Mouse (Mus musculus) brain, embryonic 14.5 days (tissue): ENCODE measurements around the gene Brsk2. TPM values are rescaled to one million over a fixed set of nuclear protein-coding genes. Genes with fewer than 3 reads are reported as not detected.

Experiments used
- DNase-seq: peaks from one replicate; pipeline ENCODE4 v3.0.0-alpha.2; 2011; ENCODE audit warnings: low read depth
- CTCF ChIP-seq: fragments of 200-500 bp; IDR thresholded peaks from 2 replicates; pipeline ENCODE4 v1.5.1; 2012; ENCODE audit warnings: inconsistent platforms, mild to moderate bottlenecking, moderate library complexity, borderline replicate concordance; ENCODE audit not compliant: insufficient read depth, insufficient read length; ENCODE audit errors: extremely low read depth
- POLR2A ChIP-seq: fragments of 200-500 bp; IDR thresholded peaks from 2 replicates; pipeline ENCODE4 v1.6.1; 2012; ENCODE audit warnings: mild to moderate bottlenecking, inconsistent platforms, borderline replicate concordance; ENCODE audit not compliant: poor library complexity, insufficient read depth, insufficient read length, severe bottlenecking; ENCODE audit errors: extremely low read depth
- polyA plus RNA-seq: library from polyadenylated mRNA; depleted of rRNA; stranded (reverse); fragments of >200 nt; gene quantifications from 2 replicates; pipeline ENCODE4 v1.2.3, GENCODE M21; 2012; rRNA removed

Gene Brsk2
- polyA plus RNA-seq, 1 experiment, result 184 TPM

DNA sequence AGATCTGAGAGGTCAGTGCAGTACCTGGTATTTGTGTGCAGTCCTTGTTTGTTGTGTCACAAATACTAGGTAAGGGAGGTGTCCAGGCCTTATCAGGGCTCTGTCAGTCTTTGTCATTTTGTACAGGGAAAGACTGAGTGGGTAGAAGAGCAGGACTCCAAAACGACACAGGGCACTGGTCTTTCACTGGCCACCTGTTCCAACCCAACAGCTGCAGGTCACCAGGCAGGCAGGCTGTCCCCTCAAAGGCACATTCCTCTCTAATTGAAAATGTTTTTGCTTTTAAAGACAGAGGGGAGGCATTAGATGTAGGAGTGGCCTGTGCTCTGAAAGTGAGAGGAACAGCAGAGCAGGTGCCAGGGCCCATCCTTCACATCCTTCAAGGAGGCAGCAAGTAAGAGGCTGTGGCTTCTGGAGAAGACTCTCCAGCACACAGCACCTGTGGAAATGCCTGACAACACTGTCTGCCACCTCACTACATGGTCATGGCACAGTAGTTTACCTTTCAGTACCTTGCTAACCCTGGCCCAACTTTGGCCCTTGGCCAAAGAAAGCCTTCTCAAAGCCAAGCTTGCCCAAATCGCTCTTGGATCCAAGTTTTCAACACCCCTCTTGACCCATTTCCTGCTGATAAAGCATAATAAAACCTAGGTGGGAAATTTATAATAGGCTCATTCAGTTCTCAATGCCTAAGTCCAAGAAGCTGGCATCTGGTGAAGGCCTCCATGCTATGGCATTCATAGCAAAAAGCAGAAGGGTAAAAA is 85.7 kb downstream of the Brsk2 start:
- DNase-seq, result no peak
- TF ChIP-seq POLR2A (no peak), CTCF (no peak)

DNA sequence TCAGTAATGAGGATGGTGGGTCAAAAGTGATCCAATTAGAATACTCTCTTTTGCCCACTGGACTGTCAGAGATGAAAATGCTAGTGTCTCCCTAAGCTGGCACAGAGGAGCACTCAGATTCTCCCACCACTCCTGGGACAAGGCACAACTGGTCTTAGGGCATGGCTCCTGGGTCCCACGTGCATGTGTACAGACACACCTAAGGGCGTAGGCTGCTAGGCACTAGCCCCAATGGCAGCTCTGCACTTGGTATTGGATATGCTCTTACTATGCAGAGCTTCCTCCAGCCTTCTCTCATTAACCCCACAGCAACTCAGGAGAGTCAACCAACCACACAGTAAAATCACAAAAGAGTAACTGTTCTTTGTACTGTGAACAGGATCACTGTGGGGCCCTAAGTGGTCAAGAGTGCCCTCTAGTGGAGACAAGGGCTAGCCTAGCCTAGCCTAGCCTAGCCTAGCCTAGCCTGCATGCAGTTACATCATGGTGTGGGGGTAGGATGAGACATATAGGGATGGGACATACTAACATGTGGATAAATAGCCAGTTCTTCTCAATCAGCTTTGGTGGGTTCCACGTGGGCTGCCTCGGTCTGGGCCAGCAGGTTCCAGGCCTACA is 88.1 kb downstream of the Brsk2 start:
- TF ChIP-seq POLR2A (no peak), CTCF (peak; percentile 61; the same call in 1 of the 2 replicates)

DNA sequence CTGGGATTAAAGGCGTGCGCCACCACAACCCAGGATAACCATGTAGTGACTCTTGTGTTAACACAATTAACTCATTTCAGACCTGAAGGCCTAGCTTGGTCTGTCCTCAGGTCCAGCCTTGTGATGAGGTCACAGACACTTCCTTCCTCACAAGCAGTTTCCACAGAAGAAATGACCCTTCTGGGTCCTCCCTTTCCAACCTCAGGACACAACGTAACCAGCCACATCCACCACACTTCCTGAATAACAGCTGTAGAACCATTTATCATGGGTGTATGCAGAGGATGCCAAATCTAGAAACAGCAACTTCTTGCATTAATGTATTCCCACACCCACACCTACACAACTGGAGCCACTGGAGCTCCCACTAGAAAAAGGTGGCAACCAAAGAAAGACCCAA is 91.2 kb downstream of the Brsk2 start:
- DNase-seq, result no peak
- no peak for TF ChIP-seq CTCF
- TF ChIP-seq POLR2A, result no peak

More for the DNA sequence above, 88.1 kb downstream of the Brsk2 start:
- DNase-seq, result peak; percentile 47

DNA sequence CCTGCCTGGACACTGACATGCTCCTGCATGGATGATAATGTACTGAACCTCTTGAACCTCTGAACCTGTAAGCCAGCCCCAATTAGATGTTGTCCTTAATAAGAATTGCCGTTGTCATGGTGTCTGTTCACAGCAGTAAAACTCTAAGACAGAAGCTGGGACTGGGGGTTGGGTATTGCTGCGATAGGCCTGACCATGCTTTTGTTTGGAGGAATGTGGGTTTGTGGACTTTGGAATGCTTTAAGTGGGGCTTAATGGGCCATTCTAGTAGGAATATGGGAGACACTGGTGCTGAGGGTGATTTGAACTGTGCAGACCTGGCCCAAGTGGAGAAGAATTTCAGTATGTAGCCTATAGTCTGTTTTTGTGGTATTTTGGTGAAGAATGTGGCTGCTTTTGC is 95.8 kb downstream of the Brsk2 start:
- peak; percentile 7 for DNase-seq
- TF ChIP-seq POLR2A, result no peak
- TF ChIP-seq CTCF, result no peak

DNA sequence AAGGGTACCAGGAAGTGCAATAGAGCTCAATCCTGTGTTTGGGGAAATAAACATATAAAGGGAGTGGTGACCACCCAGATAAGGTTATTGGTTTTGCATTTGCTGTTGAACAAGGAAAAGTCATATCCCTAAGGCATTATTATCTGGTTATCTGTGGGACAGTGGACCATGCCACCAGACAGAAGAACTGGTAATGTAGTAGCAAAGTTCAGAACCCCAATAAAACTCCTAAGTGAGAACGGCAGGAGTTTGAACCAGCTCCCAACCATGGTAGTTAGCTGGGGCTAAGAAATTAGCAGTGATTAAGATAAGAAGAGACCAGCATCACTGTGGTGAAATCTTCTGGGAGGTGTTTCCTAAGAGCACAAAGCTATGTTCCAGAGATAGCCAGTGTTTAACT is 96.4 kb downstream of the Brsk2 start:
- no peak for DNase-seq
- TF ChIP-seq CTCF (no peak), POLR2A (no peak)

DNA sequence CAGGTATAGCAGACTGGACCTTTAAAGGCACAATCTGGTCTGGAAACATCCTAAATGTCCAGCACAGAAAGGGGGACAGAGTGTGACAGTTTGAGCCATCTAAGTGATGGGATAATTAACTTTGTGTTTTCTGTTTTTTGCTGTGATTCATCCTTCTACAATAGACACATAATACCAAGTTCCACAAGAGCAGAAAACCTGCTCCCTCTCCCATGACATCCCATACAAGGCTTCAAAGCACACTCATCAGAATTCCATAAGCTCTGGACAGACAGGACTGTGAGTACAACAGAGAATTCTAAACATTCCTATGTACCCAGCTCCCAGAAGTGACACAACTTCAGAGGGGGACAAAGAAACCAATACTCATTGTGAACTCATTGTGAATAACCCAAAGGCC is 101.0 kb downstream of the Brsk2 start:
- no peak for DNase-seq
- no peak for TF ChIP-seq CTCF
- TF ChIP-seq POLR2A, result no peak

Other genes with a start within 250 kb of the Brsk2 start
- not detected in 2 replicates for gene Muc5ac, start 160.8 kb upstream of the Brsk2 start, polyA plus RNA-seq
- not detected in 2 replicates for gene Muc5b, start 110.7 kb upstream of the Brsk2 start, polyA plus RNA-seq
- gene Tollip, start 31.2 kb upstream of the Brsk2 start, polyA plus RNA-seq, result 86.3 and 87.4 TPM in 2 replicates
- 39.4 and 46.5 TPM in 2 replicates for gene Mob2, start 111.3 kb downstream of the Brsk2 start, polyA plus RNA-seq
- 93.1 and 145 TPM in 2 replicates for gene Dusp8, start 146.1 kb downstream of the Brsk2 start, polyA plus RNA-seq
- not detected in 2 replicates for gene Gm45618, start 171.0 kb downstream of the Brsk2 start, polyA plus RNA-seq
- not detected in 2 replicates for gene Gm39115, start 186.3 kb downstream of the Brsk2 start, polyA plus RNA-seq
- gene Gm45337, start 194.9 kb downstream of the Brsk2 start, polyA plus RNA-seq, result 0.06 TPM in 1 of 2 replicates, not detected in the other
- not detected in 2 replicates for gene Gm29735, start 207.4 kb downstream of the Brsk2 start, polyA plus RNA-seq
- not detected in 2 replicates for gene Gm4553, start 216.0 kb downstream of the Brsk2 start, polyA plus RNA-seq
- not detected in 2 replicates for gene Krtap5-2, start 226.3 kb downstream of the Brsk2 start, polyA plus RNA-seq
- not detected in 2 replicates for gene Gm10153, start 240.6 kb downstream of the Brsk2 start, polyA plus RNA-seq